Mouse (Mus musculus): ENCODE data around the gene Gm9803. TPM values are rescaled to one million over a fixed set of nuclear protein-coding genes. Genes with fewer than 3 reads are reported as not detected.

Gm9803 gene
- polyA plus RNA-seq, 1 experiment = 258 TPM

DNA sequence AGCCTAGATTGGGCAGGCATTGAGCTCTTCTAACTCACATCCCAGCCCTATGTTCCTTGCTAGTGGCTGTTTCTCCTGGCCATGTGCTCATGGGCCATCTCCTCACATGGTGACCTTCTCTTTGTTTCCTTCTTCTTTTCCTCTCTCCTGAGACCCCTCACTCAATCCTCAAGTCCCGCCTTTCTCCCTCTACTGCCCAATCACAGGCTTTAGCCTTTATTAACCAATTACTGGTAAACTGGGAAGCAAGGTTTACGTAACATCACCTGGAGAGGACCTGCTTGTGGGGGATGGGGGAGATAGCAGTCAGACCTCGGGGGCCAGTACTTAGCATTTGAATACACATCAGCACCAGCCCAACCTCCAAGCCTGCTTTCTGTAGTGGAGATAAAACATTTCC lies 27.5 kb downstream of the Gm9803 start:
- Histone ChIP-seq H3K27me3 (ENCODE audit: control insufficient read depth, insufficient read depth, low read length) (no peaks in the 10 kb centered on the region), H3K27ac (ENCODE audit: control insufficient read depth, insufficient read depth, low read depth, low read length) (no peak overlapping the region), H3K4me3 (ENCODE audit: control insufficient read depth, low read depth, low read length) (no peak overlapping the region), H3K4me1 (ENCODE audit: control insufficient read depth, insufficient read depth, low read length) (no peaks in the 10 kb centered on the region), H3K36me3 (ENCODE audit: control insufficient read depth, insufficient read depth, low read length) (no peaks in the 10 kb centered on the region)
- TF ChIP-seq CTCF (IDR thresholded peaks at IDR 0.05; ENCODE audit: control insufficient read depth, insufficient read depth, insufficient replicate concordance, low read depth, low read length) (no peak), POLR2A (IDR thresholded peaks at IDR 0.05; ENCODE audit: control insufficient read depth, low read depth, low read length) (no peak)

GRCm38 (mm10) chr10:43557630-43558165 lies 33.8 kb downstream of the Gm9803 start:
- Histone ChIP-seq H3K36me3 (ENCODE audit: control insufficient read depth, insufficient read depth, low read length) (no peaks in the 10 kb centered on the region), H3K4me1 (ENCODE audit: control insufficient read depth, insufficient read depth, low read length) (peaks cover 3% of the 10 kb centered on the region; the same call in 1 of the 2 replicates), H3K27ac (ENCODE audit: control insufficient read depth, insufficient read depth, low read depth, low read length) (no peak overlapping the region), H3K4me3 (ENCODE audit: control insufficient read depth, low read depth, low read length) (no peak overlapping the region), H3K27me3 (ENCODE audit: control insufficient read depth, insufficient read depth, low read length) (no peaks in the 10 kb centered on the region)
- TF ChIP-seq POLR2A (IDR thresholded peaks at IDR 0.05; ENCODE audit: control insufficient read depth, low read depth, low read length) (no peak), CTCF (IDR thresholded peaks at IDR 0.05; ENCODE audit: control insufficient read depth, insufficient read depth, insufficient replicate concordance, low read depth, low read length) (no peak)

DNA sequence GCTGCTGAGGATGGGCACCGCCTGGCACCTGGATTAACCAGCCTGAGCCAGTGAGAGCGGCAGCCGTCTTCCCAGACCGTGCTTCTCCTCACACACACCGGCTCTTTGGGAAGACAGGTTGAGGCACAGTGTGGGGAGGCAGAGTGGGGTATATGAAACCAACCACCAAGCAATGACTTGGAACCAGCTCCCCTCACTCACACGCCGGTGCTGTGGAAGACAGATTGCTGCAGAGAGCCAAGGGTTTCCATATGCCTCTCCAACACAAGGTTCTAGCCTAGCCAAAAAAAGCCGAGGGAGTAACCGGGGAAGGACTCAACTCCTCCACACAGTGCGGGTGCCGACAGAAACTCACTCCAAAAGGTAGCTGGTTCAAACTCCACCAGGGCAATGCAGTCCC lies 35.4 kb downstream of the Gm9803 start:
- Histone ChIP-seq H3K4me1 (ENCODE audit: control insufficient read depth, insufficient read depth, low read length) (peaks cover 3% of the 10 kb centered on the region; the same call in 1 of the 2 replicates), H3K27ac (ENCODE audit: control insufficient read depth, insufficient read depth, low read depth, low read length) (no peak overlapping the region), H3K36me3 (ENCODE audit: control insufficient read depth, insufficient read depth, low read length) (no peaks in the 10 kb centered on the region), H3K4me3 (ENCODE audit: control insufficient read depth, low read depth, low read length) (no peak overlapping the region), H3K27me3 (ENCODE audit: control insufficient read depth, insufficient read depth, low read length) (no peaks in the 10 kb centered on the region)
- TF ChIP-seq POLR2A (IDR thresholded peaks at IDR 0.05; ENCODE audit: control insufficient read depth, low read depth, low read length) (no peak), CTCF (IDR thresholded peaks at IDR 0.05; ENCODE audit: control insufficient read depth, insufficient read depth, insufficient replicate concordance, low read depth, low read length) (no peak)

GRCm38 (mm10) chr10:43560765-43561164 lies 36.9 kb downstream of the Gm9803 start:
- H3K36me3 ChIP-seq (ENCODE audit: control insufficient read depth, insufficient read depth, low read length) = no peaks in the 10 kb centered on the region
- no peak overlapping the region for H3K27ac ChIP-seq (ENCODE audit: control insufficient read depth, insufficient read depth, low read depth, low read length)
- TF ChIP-seq POLR2A (IDR thresholded peaks at IDR 0.05; ENCODE audit: control insufficient read depth, low read depth, low read length) = no peak
- peak; percentile 54; the same call in 1 of the 2 replicates for TF ChIP-seq CTCF (IDR thresholded peaks at IDR 0.05; ENCODE audit: control insufficient read depth, insufficient read depth, insufficient replicate concordance, low read depth, low read length)
- H3K27me3 ChIP-seq (ENCODE audit: control insufficient read depth, insufficient read depth, low read length) = no peaks in the 10 kb centered on the region
- H3K4me3 ChIP-seq (ENCODE audit: control insufficient read depth, low read depth, low read length) = no peak overlapping the region
- peaks cover 3% of the 10 kb centered on the region; the same call in 1 of the 2 replicates for H3K4me1 ChIP-seq (ENCODE audit: control insufficient read depth, insufficient read depth, low read length)

GRCm38 (mm10) chr10:43561311-43561710 lies 37.4 kb downstream of the Gm9803 start:
- TF ChIP-seq POLR2A (IDR thresholded peaks at IDR 0.05; ENCODE audit: control insufficient read depth, low read depth, low read length) (no peak), CTCF (IDR thresholded peaks at IDR 0.05; ENCODE audit: control insufficient read depth, insufficient read depth, insufficient replicate concordance, low read depth, low read length) (no peak)

More at GRCm38 (mm10) chr10:43561311-43561710, 37.4 kb downstream of the Gm9803 start:
- peaks cover 3% of the 10 kb centered on the region; the same call in 1 of the 2 replicates for H3K4me1 ChIP-seq (ENCODE audit: control insufficient read depth, insufficient read depth, low read length)
- no peaks in the 10 kb centered on the region for H3K36me3 ChIP-seq (ENCODE audit: control insufficient read depth, insufficient read depth, low read length)
- no peak overlapping the region for H3K27ac ChIP-seq (ENCODE audit: control insufficient read depth, insufficient read depth, low read depth, low read length)
- no peaks in the 10 kb centered on the region for H3K27me3 ChIP-seq (ENCODE audit: control insufficient read depth, insufficient read depth, low read length)
- no peak overlapping the region for H3K4me3 ChIP-seq (ENCODE audit: control insufficient read depth, low read depth, low read length)

Other genes with a start within 250 kb of the Gm9803 start
- 3.9 and 4.4 TPM in 2 replicates for gene Bend3, start 45.3 kb upstream of the Gm9803 start, polyA plus RNA-seq (2012; rRNA removed)
- 6.9 and 10.0 TPM in 2 replicates for gene 1700021F05Rik, start 16.9 kb downstream of the Gm9803 start, polyA plus RNA-seq (2012; rRNA removed)
- gene Cd24a, start 54.2 kb downstream of the Gm9803 start, polyA plus RNA-seq (2012; rRNA removed) = 3.9 and 12.4 TPM in 2 replicates

All from testis, adult 2 months (tissue).